Mouse (Mus musculus): ENCODE measurements around the gene Prr12. TPM values are rescaled to one million over a fixed set of nuclear protein-coding genes. Genes with fewer than 3 reads are reported as not detected.

Prr12 gene
- total RNA-seq, 2 experiments from 2014 or later, result 36.9 to 51.9 TPM

DNA sequence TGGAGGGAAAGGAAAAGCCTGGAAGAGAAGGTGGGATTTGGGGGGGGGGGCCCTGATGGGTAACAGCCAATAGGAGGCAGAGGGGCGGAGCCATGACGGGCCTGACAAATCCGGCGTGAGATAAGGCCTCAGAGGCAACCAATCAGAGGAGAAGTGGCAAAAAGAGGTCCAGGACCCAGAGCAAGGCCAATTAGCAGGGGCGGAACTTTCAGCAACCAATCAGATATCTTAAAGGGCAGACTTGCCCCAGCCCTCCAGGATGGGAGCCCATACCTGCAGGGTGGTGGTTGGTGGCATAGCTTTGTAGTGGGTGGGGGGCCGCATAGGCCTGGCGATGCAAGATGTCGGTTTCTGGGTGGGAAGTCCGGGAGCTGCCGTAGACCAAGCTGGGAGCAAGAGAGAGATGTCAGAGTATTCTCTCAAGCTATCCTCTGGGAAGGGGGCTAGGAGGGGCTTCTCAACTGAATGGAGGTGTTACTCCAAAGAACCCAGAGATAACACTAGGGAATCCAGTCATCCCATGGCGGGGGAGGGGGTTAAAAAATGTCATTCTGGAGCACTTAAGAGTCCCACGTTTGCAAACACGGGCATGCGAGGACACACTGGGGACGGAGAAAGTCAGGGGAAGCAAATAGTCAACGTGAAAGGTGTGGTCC lies 1.6 kb downstream of the Prr12 start:
- peak; percentile 84 for DNase-seq

DNA sequence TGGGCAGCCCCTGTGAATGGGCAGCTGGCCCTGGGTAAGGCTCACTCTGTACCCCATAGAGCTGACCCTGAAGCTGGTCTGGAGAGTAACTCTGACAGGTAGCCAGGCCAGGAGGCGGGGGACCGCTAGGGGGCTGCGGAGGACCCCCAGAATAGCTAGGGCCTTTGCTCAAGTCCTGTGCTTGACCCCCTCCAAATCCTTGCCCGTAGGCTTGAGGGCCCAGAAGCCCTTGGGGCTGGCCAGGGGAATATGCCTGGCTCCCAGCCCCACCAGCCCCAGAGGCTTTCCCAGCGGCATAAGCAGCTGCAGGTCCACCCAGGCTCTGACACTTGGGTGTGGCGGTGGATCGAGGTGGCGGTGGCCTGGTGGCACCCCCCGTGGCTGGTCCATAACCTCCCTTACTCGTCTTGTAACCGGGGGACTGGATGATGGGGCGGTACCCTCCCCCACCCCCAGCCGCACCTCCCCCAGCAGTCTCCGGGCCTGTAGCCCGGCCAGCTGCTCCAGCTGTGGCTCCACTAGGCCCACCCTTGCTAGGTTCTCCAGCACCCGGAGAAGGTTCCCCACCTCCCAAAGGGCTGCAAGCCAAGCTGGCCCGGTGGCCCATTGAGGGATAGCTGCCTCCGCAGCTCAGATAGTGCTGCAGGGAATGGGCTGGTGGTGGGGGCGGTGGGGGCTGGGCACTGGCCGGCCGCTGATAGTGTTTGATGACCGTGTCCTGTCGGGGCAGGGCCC lies 3.6 kb downstream of the Prr12 start:
- no peak for DNase-seq

DNA sequence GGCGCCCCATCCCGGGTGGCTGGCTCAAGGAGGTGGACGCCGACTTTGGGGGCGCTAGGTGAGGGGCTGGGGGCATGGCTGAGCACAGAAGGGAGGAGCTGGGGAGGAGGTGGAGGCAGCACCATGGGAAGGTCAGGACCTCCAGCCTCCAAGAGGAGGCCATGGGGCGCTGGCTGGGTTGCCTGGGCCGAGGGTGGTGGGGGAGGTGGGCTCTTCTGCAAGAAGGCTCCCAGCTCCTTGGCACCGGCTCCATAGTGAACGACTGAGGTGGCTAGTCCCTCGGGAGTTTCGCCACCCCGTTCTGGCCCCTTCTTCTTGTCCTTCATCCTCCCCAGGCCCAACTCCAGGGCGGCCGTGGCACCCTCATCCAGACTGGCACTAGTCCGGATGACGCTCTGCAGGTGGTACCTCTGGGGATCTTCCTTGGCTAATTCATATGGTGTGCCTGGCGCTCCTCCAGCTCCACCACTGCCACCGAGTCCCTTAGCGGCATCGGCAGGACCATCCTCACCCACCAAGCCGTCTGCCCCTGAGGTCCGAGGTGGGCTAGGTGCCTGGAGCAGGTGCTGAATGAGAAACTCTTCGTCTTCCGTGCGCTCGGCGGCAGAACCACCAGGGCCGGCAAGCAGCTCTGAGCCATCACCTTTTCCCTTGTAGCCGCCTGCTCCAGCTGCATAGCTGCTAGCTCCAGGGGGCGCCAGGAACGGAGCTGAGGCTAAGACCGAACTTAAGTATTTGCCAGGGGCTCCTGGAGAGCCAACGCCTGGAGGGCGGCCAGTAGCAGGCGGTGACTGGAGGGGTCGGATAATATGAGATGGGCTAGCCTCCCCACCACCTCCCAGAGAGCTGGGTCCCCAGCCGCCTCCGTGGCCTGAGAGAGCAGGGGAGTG lies 4.4 kb downstream of the Prr12 start:
- DNase-seq, result no peak

DNA sequence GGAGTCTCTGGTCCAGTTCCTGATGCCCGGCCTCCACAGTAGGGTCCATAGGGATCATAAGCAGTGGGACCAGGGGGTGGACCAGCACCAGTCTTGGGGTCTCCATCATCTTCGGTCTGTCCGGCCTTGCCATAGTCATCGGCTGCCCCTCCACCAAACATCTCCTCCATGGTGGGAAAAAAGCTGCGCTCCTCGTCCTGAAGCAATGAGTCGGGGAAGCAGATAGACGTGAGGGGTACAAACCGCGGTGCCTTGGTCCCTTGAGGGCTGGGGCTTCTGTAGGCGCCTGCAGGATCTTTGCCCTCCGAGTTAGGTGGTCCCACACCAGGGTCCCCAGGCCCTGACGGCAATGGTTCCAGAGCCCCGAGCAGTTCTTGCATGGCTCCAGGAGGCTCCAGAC lies 5.2 kb downstream of the Prr12 start:
- DNase-seq, result no peak

DNA sequence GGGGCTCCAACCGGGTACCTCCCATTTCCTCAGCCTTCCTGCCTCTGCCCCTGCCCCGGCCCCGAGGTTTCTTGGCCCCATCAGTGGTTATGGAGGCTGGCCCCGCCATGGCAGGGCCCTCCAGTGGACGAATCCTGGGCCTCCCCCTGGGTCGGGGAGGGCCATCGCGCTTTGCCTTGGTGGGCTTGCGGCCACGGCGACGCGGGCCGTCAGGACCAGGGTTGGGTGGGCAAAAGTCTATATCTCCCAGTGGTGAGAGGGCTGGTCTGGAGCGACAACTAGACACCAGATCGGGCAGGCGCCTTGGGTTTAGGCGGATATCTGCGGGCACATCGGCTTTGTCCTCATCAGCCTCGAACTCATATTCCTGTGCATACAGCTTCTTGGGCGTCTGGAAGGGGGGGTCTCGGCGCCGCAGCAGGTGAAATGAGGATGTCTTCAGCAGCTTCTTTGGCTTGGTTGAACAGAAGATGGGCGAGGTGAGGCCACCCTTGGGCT lies 5.8 kb downstream of the Prr12 start:
- no peak for DNase-seq

DNA sequence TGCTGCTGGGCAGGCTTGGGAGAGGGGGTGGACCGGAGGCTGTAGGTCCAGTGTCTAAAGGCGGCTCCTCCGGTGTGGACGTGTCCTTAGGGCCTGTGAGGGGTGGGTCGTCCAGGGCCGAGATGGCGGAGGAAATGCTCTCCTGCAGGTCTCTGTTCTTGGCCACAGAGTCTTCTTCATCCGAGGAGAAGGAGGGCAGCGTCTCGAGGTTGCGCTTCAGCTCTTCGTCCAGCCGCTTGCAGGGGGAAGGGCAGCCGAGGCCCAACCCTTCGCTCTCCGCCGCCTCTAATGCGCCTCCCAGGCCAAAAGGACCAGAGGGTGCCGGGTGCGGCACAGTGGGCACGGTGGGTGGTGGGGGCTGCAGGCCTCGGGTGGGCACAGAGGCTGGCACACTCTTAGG lies 6.9 kb downstream of the Prr12 start:
- DNase-seq, result no peak

DNA sequence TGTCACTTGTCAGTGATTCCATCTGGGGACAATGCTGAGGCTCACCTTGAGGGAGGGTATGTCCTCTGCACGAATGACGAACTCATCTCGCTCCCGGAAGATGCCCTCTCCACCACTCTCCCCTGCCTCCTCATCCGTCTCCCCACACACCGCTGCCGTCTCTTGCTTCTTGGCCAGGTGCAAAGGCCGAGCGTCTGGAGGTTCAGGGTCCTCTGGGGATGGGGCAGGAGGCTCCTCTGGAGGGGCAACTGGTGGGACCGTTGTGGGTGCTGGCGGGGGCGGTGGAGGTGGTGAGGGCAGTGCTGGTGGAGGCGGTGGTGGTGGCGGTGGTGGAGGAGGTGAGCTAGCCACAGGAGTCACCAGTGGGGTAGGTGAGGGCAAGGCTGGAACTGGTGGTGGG lies 9.4 kb downstream of the Prr12 start:
- DNase-seq, result no peak

DNA sequence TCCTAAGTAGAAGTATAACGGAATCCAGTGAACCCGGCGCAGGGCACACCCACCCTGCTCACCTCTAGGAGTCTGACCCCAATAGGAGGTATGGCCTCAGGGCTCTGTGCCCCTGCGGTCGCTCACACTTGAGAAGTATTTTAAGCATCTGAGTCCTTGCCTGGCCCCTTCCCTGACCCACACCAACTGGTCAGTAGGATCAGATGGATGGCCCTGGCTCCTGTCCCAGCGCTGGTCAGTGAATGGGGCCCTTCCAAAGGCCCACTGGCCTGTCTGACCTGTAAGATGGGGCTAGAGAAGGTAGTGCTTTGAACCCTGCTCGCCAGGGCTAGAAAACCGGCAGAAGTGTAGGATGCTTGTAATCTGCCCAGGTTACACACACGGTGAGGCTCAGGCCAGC lies 11.8 kb downstream of the Prr12 start:
- no peak for DNase-seq

DNA sequence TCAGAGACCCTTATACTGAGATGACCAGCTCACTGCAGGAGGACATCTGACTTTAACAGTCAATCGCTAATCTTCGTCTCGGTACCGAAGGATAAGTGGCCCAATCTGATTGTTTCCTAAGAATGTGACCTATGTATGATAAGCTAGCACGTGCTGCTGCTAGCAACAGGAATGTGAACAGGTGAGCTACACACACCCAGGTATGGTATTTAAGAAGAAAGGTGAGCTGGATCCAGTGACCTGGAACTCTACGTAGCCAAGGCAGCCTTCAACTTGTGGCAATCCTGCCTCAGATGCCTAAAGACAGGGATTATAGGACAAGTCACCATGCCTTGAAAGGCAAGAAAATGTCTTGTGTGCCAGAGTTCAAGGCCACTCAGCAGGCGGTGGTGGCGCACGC lies 14.3 kb downstream of the Prr12 start:
- DNase-seq, result no peak

DNA sequence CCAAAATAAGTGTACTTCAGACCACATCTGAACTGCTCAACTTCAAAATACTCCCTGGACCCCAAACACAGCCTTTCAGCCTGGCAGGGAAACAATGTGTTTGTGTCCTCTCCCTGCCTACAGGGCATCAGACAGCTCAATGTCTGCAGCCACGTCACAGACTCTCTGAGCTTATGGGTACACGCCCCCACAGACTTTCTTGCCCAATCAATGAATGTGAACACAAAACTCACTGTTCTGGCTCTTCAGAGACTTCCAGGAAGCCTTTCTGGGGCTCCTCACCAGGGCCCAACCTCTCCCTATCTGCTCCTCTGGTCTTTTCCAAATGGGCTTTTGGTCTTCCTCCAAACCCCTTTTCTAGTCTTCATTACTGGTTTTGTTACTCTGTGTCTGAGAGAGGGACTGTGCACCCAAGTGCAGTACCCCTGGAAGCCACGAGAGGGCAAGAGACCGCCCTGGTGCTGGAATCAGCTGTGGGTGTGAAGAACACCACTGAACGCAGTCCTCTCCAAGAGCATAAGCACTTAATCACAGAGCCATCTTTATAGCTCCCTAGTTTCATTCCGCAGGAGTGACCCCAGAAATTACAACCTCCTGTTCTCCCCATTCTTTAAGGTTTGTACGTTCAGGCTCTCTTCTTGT lies 14.8 kb downstream of the Prr12 start:
- DNase-seq, result peak; percentile 78

DNA sequence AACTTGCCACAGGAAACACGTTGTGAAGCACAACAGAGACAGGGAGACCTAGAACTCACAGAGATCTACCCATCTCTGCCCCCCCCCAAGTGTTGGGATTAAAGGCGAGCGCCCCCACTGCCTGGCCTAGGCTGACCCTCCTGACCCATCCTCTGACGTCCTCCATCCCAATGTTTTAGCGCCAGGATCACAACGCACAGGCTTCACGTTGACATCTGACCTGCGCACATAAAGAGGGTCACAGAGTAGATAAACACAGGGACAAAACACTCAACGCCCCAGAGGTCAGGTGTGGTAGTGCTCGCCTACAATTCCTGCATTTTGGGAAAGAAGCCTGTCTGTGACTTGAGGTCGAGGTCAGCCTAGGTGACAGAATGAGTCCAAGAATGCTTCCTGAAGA lies 16.0 kb downstream of the Prr12 start:
- no peak for DNase-seq

DNA sequence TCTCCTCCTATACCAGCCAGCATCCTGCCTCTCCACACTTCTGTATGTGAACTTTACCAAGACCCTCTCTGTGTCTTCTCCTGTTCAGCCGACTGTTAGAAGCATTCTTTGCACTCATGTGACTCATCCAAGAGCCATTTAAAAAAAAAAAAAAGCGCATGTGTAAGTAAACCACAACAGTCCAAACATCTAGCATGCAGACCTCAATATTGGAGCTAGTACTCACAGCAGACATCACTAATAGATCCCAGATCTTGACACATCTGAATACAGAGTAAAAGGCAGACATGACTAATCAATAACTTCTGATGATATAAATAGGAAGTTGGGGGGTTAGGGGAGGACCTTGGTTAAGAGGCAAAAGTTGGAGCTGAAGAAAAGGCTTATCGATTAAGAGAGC lies 17.1 kb downstream of the Prr12 start:
- no peak for DNase-seq

DNA sequence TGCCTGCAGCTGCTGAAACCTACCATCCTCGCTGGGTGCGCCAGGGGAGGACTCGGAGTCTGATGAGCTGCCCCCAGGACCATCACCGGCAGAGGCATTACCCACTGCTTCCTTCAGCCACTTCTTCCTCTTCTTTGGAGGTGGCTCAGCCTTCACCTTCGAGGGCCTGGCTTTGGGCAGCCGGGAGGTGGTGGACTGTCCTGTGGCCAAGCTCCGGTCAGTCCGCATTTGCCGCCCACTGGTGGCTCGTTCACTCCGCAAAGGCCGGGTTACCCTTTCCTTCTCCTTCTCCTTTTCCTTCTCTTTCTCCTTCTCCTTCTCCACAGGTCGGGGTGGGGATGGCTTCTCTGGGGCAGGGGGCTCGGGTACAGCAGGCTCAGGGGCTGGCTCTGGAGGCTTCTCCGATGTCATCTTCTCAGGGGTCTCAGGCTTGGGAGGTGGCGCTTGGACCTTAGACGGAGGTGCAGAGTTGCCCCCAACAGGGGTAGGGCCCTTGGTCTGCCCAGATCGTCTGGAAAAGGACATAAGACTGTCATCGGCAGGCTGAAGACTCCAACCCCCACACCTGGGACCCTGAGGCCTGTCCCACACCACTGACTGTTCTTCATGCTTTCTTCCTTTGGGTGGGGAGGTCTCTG lies 18.8 kb downstream of the Prr12 start:
- no peak for DNase-seq

DNA sequence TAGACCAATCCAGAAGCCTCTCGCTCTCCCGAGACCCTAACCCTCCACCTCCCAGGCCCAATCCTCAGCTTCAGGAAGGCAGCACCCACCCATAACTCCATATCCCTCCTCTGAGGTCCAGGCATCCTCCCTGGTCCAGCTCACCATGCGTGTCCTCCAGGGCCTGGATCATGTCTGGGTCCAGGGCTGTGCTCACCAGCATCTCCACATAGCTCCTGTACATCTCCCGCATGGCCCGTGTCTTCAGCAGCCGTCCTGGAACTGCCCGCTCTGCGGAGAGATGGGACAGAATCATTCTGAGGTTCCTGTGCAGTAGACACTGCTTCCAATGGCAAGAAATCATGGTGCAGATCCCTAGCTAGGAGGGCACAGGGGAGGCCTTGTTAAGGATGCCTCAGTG lies 21.8 kb downstream of the Prr12 start:
- DNase-seq, result no peak

DNA sequence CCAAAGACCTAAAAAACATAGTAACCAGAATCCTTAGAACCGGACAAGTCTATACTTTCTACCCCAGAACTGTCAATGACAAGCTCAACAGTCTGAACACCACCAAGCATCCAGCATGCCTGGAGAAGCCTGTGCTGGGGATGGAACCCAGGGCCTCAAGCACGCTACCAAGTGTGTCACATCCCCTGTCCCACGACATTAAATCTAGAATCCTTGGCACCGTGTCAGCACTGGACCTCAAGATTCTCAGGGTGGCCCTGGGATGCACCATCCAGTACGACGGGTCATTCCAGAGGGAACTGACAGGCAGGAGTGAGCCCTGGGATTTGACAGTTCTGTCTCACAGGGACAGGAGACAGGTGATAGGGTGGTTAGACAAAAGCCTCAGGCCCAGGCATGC lies 22.7 kb downstream of the Prr12 start:
- no peak for DNase-seq

DNA sequence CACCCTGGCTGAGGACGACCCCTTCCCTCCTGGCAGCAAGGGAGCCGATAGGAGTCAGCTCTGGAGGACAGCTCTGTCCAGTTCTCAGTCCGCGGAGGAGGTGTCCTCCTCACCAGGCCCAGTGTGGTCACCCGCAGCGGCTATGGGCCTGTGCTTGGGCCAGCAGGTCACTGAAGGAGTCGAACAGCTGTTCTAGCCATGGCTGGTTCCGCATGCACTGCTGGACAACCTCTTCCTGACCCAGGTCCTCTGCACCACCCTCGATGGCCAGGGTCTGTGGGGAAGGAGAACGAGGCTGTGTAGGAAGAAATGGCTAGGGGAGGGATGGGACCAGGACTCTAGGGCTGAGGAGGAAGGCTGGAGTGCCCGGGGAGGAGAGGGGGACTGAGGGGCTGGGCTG lies 24.3 kb downstream of the Prr12 start:
- no peak for DNase-seq

DNA sequence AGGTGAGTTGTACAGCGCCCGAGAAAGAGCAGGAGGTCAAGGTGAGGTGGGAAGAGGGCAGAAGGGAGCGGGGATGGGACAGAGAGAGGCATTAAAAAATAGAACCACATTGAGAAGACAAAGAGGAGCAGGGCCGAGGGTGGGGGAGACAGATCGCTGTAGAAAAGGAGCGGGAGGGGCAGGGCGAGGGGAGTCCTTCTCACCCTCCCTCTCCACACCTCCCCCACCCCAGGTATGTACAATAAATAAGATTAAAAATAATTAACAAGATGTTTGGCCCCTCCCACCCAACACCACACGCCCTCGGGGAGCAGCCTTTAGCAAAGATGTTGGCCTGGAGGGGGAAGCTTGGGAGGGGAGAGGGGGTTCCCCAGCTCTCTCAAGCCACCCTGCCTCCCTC lies 24.9 kb downstream of the Prr12 start:
- DNase-seq, result no peak

DNA sequence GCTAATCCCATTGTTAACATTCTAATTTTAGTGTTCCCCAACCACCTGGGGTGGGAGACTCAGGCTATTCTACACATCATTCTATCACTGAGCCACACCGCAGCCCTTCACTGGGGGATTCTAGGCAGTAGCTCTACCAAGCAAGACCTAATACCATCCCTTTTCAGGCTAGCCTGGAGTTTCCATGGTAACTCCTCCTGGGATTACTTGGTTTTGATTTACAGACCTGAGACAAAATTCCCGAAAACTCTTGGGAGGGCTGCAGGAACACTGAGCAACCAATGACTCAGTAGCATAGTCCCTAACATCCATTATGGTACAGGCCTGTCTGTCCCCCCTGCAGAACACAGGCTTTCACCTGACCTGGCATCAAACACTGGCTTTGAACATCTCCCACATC lies 26.4 kb downstream of the Prr12 start:
- no peak for DNase-seq

DNA sequence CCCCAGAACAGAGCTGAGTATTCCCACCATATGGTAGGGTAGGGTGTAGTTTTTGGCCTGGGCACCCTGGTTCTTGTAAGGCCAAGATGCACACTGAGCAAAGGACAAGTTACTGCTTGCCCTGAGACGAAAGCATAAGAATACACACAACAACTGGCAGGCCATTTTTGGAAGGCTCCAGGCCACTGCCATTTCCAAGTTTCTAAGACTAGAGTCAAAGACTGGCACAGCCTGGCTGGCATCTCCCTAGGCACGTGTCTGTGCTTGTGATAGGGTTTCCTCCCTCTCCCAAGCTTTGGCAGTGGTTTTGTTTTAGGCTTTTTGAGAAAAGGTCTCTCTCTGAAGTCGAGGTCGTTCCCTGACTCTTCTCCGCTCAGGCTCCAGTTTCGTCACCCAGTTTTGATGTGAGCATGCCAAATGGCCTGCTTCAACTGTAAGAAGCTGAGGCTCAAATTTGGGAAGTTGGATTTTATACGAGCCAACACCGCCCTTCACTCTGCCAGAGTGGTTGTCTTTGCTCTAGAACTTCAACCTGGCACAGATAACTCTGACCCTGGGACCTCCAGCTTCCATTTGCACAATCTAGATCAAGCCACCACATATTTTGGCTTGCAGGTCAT lies 27.0 kb downstream of the Prr12 start:
- DNase-seq, result peak; percentile 71

DNA sequence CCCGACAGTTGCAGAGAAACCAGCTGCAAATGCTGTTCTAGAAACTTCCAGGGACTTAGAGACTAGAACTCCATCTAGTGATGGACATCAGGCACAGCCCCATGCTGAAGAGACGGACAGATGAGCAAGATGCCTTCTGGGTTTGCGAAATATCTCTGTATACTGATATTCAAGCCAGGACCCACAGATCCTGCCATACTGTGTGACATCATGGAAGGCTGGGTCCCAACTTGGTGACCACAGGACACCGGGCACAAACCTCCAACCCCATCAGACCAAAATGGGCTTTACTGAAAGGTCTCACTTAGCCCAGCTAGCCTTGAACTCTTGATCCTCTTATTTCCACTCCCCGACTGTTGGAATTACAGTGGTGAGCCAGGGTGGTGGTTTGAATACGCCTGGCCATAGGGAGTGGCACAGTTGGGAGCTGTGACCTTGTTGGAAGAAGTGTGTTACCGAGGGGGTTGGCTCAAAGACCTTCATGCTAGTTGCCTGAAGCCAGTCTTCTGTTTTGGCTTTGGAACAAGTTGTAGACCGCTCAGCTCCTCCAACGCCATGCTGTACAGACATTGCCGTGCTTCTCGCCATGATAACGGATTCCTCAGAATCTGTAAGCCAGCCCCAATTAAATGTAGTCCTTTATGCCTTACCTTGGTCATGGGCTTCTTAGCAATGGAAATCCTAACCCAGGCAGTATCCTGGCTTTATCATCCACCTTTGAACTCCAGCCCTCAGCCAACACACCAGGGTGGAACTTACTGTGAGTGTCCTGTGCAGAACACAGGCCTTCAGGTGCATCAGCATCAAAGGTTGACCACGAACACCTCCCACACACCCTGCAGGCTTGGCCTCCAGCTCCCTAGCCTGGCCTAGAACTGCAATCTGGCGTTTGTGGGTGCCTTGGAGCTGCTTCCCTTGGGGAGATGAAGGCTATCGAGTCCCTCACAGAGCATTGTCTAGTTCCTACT lies 28.1 kb downstream of the Prr12 start:
- no peak for DNase-seq

All from adrenal gland, postnatal 10 days (tissue).